Mouse (Mus musculus): ENCODE results near the gene Stxbp2.

DNA sequence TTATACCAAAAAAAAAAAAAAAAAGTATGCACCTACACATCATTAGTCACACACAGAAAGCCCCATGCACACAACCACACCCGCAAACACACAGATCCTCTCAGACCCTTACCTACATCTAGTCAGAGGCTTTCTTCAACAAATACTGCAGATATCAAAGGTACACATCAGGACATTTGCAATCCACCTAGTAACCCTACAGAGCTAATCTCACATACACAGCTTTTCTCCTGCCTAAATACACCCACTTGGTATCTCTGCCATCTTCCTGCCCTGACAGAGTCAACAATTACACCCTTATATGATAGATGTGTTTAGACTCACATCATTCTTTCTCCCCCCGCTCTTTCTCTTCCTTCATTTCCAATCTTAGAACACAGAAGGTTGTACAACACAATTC, 44.3 kb upstream of the Stxbp2 start:
- no peak for TF ChIP-seq CTCF (IDR thresholded peaks at IDR 0.05; ENCODE audit: borderline replicate concordance, extremely low read depth, insufficient read depth, insufficient read length)
- TF ChIP-seq POLR2A (IDR thresholded peaks at IDR 0.05; ENCODE audit: borderline replicate concordance, extremely low read depth, insufficient read depth, insufficient read length, poor library complexity, severe bottlenecking) = no peak
